Mouse (Mus musculus) naive thymus-derived CD4-positive, alpha-beta T cell, adult 2 months (primary cell): Measurements from ENCODE around the gene Synm.

Experiments
- DNase-seq: peaks from one replicate; pipeline ENCODE4 v3.0.0-alpha.2; 2011; ENCODE audit warnings: low read depth

Synm gene

DNA sequence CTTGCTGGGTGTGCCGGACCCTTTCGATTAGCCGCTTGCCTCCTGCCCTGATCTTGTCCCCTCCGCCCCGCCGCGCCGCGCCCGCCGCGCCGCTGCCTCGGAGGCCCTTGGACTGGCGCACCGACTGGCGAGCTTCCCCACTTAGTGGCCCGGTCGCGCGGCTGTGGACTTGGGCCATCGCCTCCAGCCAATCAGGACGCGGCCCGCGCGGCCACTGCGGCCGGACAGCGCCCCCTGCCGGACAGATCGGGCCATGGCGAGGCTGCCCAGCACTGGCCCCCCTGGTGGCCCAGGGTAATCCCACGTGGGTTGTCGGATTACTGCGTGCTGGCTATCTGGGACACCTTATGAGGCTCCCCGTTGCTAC is at the start of gene Synm:
Gene Synm (minus strand): TSS at position 114 of the 367 bp plus-strand sequence.
- peak; percentile 53 for DNase-seq

DNA sequence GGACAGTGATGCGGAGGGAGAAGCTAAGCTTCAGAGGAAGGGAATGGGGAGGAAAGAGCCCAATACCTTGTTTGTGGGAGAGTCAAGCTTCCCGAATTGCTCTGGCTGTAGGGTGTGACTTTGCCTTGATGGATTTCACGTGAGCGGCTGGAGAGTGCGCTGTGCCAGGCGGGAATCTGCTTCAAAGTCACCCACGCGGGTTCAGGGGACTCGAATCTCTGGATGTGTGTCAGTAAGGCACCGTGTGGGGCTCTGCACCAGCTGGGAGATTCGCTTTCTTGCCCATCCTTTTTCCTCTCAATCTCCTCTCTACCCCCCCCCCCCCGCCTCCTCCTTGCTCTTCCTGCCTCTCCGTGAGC is 44.3 kb upstream of the Synm start:
- no peak for DNase-seq

DNA sequence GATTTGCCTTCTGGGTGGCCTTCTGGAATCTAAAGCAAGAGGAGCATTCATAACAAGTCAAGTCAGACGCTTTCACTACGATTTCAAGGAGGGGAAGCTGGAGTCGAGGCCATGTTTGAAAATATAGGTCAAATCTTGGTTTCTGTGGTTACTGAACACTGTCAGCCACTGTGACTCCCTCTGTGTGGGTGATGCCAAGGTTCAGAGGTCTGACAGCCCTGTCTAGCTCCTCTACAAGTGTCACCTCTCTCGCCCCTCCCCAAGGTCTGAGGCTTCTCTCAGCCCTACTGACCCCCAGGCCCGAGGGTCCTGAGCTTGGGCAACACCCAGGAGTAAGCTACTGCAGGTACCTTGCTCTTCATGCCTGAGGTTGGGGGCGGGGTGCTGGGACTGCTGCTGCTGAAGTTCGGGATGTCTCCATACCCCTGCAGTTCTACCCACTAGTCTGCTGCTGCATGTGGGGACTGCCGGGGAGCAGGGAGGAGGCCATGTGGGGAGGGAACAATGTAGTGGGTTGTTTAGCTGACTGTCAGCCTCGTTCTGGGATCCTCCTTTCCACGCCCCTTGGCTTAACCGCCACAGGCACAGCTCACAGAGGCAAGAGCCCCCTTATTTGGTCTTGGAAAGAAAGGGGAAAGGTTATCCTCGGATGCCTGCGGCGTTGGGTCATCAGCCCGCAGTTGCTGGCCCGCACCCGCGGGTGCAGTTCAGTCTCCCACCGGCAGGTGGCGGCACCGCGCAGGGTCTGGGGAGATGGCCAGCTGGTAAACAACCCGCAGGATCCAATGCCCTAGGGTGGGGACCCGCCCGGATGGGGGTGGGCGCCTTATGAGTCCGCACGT is 43.7 kb upstream of the Synm start:
- peak; percentile 76 for DNase-seq

DNA sequence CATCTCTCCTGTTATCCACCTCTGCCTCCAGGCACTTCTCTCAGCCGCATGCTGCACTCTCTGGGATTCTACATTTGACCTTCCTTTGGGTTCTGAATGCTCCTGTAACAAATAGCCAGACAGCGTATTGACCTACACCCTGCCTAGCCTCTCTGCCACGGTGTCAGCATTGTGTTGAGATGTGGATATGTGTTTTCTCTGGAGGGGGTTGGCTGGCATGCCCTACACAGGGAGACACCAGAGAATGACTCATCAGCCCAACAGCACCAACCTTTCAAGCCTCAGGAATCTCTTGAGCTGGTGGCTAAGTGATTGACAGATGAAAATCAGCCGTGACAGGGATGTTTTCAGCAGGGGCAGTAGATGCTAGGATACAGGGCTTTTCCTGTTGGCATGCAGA is 41.5 kb upstream of the Synm start:
- DNase-seq, result no peak

DNA sequence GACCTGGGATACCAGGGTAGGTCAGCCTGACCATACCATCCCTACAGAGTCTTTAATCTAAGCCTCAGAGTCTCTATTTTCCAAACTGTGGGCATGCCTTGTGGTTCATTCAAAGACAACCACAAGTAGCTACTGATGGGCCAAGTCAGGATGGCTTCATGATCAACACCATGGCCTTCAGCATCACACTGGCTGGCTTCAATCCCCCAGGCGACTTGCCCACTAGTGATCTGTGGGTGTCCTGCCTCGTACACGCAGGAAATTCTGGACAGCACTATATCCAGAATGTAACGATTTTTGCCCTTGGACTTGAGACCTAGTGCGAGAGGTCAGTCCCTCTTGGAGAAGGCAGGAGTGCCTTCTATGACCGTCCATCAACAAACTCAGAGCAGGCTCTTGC is 41.0 kb upstream of the Synm start:
- DNase-seq, result no peak

DNA sequence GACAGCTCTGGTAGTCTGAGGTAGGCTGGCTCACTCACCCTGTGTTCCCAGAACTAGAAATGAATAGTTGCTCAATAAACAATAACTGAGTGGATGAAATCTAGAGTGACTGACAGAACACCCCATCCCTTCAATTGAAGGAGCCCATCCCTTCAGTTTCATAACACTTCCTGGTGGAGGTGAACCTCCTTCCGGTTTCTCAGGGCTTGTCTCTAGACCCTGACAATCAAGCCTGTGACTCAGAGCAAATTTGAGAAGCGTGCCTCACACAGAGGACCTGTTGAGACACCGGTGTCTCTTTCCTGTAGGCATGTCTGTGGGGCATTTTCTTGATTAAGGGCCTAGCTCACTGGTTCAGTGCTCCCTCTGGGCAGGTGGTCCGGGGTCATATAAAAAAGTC is 38.9 kb upstream of the Synm start:
- DNase-seq, result no peak

DNA sequence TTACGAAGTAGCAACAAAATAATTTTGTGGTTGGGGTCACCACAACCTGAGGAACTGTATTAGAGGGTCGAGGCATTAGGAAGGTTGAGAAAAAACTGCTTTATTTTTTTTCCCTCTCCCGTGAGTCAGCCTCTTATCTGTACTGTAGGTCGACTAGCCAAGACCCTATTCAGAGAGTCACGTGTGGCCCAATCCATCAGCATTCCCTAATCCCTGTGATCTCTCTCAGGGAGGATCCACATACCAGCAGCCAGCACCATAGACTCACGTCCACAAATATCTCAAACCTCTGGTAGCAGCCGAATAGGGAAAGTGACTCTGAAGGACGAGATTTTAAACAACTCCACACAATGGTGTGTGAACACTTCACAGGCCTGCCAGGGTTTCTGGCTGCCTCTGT is 37.5 kb upstream of the Synm start:
- DNase-seq, result no peak

DNA sequence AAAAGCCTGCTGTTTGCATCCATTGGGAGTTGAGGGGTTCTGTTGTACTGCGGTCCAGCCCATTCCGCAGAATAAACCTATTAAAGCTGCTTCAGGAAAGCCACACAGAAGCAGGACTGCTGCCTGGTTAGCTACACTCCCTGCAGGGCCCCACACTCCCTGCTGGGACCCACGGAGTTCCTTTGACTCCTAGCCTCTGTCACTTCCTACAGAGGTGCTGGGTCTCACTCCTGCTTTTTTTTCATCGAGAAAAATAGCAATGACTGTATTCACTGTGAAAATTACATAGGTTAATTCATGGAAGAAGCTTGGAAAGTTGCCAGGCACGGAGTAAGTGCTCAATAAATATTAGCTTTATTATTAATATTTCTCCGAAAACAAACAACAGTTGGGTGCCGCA is 33.9 kb upstream of the Synm start:
- no peak for DNase-seq

DNA sequence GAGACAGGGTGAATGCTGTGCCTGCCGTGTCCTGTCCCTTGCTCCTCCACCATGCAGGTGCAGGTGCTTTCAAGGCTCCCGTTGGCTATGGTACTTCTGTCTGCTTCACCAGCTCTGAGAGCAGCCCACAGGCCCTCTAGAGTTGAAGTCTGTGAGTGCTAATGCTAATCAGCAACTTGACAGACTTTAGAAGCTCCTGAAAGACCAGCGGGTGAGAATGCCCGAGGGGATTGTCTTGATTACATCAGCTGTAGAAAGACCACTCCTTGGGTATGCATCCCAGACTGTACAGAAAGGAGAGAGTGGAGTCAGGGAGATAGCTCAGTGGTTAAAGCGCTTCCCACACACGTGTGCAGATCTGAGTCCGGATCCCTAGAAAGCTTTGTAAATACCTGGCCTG is 31.7 kb upstream of the Synm start:
- DNase-seq, result no peak

DNA sequence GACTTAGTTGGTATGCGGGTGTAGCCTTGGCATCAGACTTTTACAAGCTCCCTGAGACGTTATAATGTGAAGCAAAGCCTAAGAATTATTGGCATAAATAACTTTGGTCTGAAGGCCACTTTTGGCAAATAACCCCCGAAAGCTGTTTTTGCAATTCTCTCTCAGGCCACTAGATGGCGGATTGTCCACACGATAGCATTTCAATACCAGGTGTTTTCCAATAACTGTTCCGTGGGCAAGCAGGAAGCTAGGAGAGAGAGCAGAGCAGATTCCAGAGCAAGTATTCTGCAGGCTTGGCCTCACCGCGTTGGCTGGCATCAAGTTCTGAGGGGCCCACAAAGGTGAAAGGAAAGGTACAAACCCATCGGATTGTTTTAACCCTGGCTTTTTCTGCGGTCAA is 29.2 kb upstream of the Synm start:
- peak; percentile 71 for DNase-seq

DNA sequence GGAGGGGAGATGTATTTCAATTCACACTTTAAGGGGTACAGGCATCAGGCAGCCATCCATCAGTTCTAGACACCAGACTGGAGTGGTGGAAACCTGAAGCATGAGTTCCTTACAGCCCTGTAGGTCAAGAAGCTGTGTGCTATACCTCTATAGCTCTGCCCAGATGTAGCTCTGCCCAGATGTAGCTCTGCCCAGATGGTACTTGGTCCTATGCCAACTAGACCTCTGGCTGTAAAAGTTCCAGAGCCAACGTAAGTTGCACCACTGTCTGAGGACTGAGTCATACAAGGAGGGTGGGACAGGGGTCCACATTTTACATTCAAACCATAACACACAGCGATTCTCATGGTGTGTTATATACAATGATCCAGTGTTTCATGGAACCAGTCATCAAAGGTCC is 28.3 kb upstream of the Synm start:
- no peak for DNase-seq

DNA sequence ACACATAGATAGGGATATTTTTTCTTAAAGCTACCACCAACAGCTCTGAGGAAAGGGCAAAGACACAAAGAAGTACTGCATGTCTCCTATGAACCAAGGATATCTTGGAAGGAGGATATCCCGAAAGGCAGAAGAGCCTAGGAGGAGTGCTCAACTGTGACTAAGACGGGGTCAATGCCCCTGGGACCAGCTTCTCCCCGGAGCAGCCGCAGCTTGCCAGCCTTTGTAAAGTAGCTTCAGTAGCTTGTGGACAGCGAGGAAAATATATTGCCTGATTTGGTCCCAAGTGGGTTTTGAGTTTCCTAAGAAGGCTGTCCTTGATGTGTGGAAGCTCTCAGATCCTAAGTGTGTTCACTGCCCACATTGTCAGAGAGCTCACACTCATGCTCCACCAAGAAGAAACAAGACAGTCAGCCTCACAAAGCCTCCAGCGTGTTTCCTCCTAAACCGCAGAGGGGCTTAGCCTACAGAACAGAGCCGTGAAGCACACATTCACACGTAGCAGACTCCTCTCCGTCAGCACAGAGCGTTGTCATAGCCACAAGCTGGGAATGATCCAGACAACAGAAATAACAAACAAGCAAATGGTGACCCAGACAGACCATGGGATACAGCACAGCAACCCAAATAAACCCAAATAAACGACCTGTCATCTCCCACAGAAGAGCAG is 17.2 kb upstream of the Synm start:
- no peak for DNase-seq

DNA sequence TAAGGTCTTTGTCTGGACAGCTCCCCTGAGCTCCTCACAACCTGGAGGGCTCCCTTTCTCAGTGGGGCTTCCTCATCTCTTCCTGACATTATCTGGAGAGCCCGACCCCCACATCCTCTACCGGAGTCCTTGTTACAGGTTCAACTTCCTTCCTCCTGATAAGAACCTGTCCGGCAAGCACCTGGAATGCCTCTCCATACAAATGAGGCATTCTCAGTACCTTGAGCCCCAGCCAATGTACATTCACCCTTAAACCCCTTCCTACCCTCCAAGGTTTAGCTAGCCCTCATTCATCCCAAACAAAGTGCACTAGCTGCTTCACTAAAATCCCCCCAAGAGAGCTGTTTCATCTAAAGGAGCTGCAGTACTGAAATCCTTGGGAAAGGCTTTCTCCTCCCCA is 16.1 kb upstream of the Synm start:
- no peak for DNase-seq

DNA sequence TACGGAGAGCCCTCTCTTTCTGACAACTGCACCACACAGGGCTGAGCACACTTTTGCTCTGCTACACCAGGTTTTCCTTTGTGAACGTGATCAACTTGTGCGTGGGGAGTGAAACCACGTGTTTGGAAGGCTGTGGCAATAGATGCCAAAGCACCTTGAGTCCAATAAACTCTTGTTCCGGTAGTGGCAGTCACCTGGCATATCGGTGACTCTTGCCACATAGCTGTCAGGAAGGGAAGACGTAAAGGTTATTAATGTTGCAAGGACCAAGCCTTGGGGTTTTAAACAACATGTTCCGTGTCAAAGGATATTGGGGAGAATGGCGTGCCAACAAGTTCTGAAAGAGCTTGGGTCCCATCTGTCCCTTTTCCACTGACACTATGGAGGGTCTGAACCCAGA is 12.7 kb upstream of the Synm start:
- DNase-seq, result no peak

DNA sequence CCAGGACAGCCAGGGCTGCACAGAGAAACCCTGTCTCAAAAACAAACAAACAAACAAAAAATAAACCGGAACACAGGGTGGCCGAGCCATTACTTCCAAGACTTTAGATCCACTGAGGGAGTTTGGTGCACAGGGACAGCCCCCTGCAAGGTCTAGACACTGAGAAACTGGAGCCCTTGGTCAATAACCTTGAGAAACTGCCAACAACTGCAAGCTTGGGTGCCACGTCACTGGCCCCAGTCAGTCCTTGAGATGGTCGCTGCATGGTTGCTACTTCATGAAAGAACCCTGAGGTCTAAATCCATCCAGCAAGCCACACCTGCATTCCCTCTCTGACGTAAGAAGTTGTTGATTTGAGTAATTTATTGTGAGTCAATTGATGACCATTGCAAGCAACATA is 9.9 kb upstream of the Synm start:
- no peak for DNase-seq

DNA sequence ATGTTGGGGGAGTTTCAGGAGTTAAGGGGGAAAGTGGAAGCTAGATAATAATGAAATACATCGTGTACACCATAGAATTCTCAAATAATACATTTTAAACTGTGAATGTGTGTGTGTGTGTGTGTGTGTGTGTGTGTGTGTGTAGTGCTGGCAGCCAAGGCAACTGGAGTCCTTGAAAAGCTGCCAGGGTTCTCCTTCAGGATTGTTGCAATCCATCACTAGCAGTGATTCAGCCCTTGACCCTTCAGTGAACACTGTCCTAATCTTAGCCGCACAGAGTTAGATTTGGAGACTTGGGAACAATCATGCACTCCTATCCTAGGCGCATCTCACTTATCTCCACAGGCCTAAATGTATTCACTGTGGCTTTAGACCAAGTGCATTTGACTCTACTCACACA is 8.6 kb upstream of the Synm start:
- DNase-seq, result no peak

DNA sequence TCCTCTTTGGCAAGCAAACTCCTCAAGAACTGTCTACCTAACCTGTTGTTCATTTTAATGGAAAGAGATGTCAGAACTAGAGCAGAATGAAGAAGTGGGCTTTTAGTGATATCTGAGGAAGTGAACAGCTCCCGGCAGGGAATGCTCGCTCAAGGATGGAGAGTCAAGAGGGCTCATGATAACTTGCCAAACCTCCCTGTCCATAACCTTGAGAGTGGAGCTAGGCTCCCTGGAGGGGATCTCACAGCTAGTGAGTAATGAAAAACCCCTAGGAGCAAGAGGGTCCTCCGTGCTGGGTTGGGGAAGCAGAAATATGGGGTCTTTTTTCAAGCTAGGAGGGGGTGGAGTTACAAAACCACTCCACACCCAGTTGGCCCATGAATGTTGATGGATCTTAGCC is 4.1 kb upstream of the Synm start:
- no peak for DNase-seq

DNA sequence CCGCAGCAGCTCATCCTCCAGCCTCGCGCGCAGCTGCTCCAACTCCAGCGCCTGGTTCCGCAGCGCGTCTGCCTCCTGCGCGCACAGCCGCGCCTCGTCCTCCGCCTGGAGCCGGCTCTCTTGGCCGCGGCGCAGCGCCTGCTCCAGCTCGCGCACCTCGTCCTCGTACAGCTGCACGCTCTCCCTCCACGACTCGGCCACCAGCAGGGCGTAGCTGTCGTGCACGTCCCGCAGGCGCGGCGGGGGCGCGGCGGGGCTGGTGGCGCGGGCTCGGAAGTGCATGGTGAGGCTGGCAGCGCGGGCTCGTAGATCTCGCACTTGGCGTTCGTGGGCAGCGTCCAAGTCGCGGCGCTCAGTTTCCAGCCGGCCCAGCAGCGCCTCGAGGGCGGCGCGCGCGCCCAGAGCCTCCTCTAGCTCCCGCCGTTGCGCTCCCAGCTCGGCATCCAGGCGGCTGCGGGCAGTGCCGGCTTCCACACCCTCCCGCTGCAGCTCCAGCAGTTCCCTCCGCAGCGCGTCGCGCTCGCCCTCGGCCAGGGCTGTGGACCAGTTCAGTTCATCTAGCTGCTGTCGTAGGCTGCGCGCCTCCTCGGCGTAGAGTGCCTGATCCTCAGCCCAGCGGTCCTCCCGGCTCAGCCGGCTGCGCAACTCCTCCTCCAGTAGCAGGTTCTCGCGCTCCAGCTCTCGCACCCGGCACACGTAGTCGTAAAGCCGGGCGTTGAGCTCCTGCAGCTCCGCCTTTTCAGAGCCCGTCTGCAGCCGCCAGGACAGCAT is 499 bp downstream of the Synm start:
- DNase-seq, result peak; percentile 15

DNA sequence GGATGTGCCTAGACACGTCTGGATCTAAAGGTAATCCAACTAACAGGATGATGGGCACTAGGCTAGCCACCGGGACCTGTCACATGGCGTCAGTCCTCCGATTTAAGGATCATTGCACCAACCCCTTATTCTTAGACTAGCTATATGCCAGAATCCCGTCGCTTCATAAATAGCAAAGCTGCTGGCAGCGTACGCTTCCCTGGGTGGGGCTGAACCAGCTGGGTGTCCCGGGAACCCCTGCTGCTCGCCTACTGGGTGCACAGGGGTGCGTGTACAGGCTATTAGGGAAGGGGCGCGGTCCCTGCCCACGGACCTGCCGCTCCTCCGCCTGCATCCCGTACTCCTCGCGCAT is 1.1 kb downstream of the Synm start:
- DNase-seq, result no peak

DNA sequence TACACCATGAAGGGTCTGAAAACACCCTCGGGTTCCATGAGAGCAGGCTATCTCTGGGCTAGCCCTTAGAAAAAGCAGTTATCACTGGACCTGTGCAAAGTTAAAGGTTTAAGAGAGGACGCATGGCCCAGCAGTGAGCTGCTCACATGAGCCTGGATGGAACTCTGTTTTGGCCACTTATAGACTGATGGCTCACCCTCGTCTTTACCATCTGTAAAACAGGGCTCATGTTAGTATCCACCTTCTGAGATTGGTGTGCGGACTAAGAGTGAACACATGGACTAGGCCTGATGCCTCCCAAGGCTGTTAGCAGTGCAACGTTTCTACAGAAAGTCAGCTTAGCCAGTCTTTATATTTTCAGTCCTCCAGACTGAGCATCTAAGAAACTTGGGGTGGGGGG is 2.9 kb downstream of the Synm start:
- DNase-seq, result no peak

DNA sequence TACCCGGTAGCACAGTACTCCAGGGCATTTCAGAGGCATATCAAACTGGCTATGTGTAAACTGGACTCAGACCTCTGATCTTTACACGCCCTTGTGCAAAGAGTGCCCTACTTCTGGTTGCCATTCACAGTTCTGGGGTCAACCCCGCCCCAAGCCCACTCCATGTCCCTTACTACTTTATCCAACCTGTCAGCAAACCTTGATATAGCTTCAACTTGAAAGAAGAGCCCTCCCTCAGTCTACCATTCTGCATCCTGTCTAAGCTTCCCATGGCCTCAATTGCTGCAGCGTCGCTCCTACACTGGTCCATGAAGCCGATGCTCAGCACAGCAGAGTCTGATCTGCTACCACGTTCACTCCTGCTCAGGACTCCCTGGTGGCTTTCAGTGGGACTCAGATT is 4.2 kb downstream of the Synm start:
- no peak for DNase-seq

DNA sequence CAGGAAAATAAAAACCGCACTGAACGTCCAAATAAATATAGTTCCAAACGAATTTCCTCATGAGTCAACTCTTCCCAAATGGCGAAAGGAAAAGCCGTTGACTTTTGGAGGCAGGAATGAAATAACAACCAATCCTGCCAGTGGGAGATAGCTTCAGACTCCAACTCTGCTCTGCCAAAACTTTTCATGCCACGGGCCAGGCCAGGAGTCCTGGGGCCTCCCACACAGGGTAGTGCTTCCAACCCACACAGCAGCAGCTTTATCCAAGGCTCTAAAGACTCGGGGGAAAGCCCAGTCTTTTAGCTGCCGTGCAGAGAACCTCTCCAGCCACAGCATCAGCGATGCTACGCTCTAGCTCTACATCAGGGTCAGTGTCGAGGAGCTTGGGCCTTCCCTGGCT is 4.9 kb downstream of the Synm start:
- DNase-seq, result no peak

DNA sequence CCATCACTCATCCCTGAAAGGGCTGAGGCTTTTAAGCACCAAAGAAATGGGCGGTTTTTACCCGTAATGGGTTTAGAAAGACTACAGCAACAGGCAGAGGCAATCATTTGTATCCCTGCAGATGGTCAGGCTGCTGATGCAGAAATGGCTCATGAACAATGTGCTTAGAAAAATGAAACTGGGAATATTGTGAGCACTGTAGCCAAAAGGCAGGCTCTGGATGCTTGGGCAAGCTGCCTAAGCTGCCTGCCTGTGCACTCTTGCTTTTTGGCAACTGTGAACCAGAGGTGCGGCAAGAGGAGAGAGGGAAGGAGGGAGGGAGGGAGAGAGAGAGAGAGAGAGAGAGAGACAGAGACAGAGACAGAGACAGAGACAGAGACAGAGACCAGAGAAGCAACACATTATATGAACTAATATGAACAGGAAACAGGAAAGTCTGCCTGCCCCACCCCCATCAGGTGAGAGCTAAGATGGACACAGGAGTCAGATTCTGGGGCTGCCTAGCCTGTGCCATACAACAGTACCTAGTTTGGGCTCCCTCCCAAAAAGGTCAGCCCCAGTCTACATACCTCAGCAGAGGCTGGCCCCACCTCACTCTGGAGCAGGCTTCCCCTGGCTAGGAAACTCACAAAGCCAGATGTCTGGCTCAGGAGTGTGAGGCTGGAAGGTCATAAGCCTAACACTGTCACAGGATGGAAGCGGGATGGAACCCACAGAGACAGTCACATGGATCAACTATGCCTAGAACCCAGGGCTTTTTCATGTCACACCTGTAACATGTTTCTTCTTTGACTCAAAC is 9.9 kb downstream of the Synm start:
- DNase-seq, result no peak
